Mouse (Mus musculus): ENCODE measurements around the gene Syt8. TPM values are rescaled to one million over a fixed set of nuclear protein-coding genes. Genes with fewer than 3 reads are reported as not detected.

Gene Syt8
- not detected in 2 replicates for polyA plus RNA-seq (2014; fragmentation: Nextera tagmentation; extraction: Ambion mirVana)

GRCm38 (mm10) chr7:142434137-142434865, at the start of gene Syt8:
Gene Syt8, plus strand, starts transcription at chr7:142434850.
- no peak within 1 kb of the TSS for H3K4me3 ChIP-seq (ENCODE audit: low read depth, low read length)
- no peak within 1 kb of the TSS for H3K4me2 ChIP-seq (replicated peaks; ENCODE audit: low read depth, low read length)
- no peak within 1 kb of the TSS for H3K27ac ChIP-seq (ENCODE audit: low read depth, low read length)
- DNase-seq (ENCODE audit: low spot score) = no peak
- no peaks in the 10 kb centered on the region for H3K36me3 ChIP-seq (ENCODE audit: control insufficient read depth, insufficient read depth, low read length)
- no peak within 1 kb of the TSS for H3K9ac ChIP-seq (ENCODE audit: low read depth, low read length)
- 86% methylated on average over 10 of the region's 10 CpGs for WGBS
- H3K9me3 ChIP-seq (ENCODE audit: control insufficient read depth, low read length) = no peaks in the 10 kb centered on the region
- no peak for ATAC-seq (ENCODE audit: low FRiP score)
- no peaks in the 10 kb centered on the region for H3K27me3 ChIP-seq (ENCODE audit: control insufficient read depth, insufficient read depth, low read length)
- H3K4me1 ChIP-seq (replicated peaks; ENCODE audit: control insufficient read depth, insufficient read depth, low read length) = no peaks in the 10 kb centered on the region

GRCm38 (mm10) chr7:142385742-142386403, 48.8 kb upstream of the Syt8 start:
- H3K36me3 ChIP-seq (ENCODE audit: control insufficient read depth, insufficient read depth, low read length) = 0 out of 2 replicates have a peak, but pooled peaks cover 1% of the 10 kb centered on the region
- no peak overlapping the region for H3K27ac ChIP-seq (ENCODE audit: low read depth, low read length)
- H3K4me3 ChIP-seq (ENCODE audit: low read depth, low read length) = 0 out of 2 replicates have a peak overlapping the region, but pooled peaks have one; percentile 4
- 90% methylated on average over 3 of the region's 3 CpGs for WGBS
- H3K4me2 ChIP-seq (replicated peaks; ENCODE audit: low read depth, low read length) = peak overlapping the region; percentile 17; the same call in 1 of the 2 replicates
- ATAC-seq (ENCODE audit: low FRiP score) = no peak
- H3K27me3 ChIP-seq (ENCODE audit: control insufficient read depth, insufficient read depth, low read length) = no peaks in the 10 kb centered on the region
- H3K9ac ChIP-seq (ENCODE audit: low read depth, low read length) = 0 out of 2 replicates have a peak overlapping the region, but pooled peaks have one; percentile 11
- H3K9me3 ChIP-seq (ENCODE audit: control insufficient read depth, low read length) = no peaks in the 10 kb centered on the region
- H3K4me1 ChIP-seq (replicated peaks; ENCODE audit: control insufficient read depth, insufficient read depth, low read length) = peaks cover 7% of the 10 kb centered on the region
- no peak for DNase-seq (ENCODE audit: low spot score)

- H3K27me3 ChIP-seq (ENCODE audit: control insufficient read depth, insufficient read depth, low read length) = no peaks in the 10 kb centered on the region
- peak overlapping the region; percentile 50 for H3K4me2 ChIP-seq (replicated peaks; ENCODE audit: low read depth, low read length)
- DNase-seq (ENCODE audit: low spot score) = no peak
- peaks cover 7% of the 10 kb centered on the region for H3K4me1 ChIP-seq (replicated peaks; ENCODE audit: control insufficient read depth, insufficient read depth, low read length)
- H3K4me3 ChIP-seq (ENCODE audit: low read depth, low read length) = peak overlapping the region; percentile 77
- no peaks in the 10 kb centered on the region for H3K9me3 ChIP-seq (ENCODE audit: control insufficient read depth, low read length)
- H3K36me3 ChIP-seq (ENCODE audit: control insufficient read depth, insufficient read depth, low read length) = no peaks in the 10 kb centered on the region
- no peak overlapping the region for H3K27ac ChIP-seq (ENCODE audit: low read depth, low read length)
- 0 out of 2 replicates have a peak, but pooled peaks have one; percentile 6 for ATAC-seq (ENCODE audit: low FRiP score)
- 64% methylated on average over 6 of the region's 6 CpGs for WGBS
- H3K9ac ChIP-seq (ENCODE audit: low read depth, low read length) = peak overlapping the region; percentile 71
These were observed 47.9 kb upstream of the Syt8 start for GRCm38 (mm10) chr7:142386621-142387201.

GRCm38 (mm10) chr7:142387419-142388148, 47.1 kb upstream of the Syt8 start, which contains the start of gene Ctsd:
Gene Ctsd, minus strand, starts transcription at chr7:142388038.
- no peaks in the 10 kb centered on the region for H3K9me3 ChIP-seq (ENCODE audit: control insufficient read depth, low read length)
- peak; percentile 97 for ATAC-seq (ENCODE audit: low FRiP score)
- no peaks in the 10 kb centered on the region for H3K27me3 ChIP-seq (ENCODE audit: control insufficient read depth, insufficient read depth, low read length)
- peak within 1 kb of the TSS; percentile 77 for H3K4me3 ChIP-seq (ENCODE audit: low read depth, low read length)
- H3K4me1 ChIP-seq (replicated peaks; ENCODE audit: control insufficient read depth, insufficient read depth, low read length) = peaks cover 7% of the 10 kb centered on the region
- under 1% methylated on average over 51 of the region's 55 CpGs for WGBS
- H3K27ac ChIP-seq (ENCODE audit: low read depth, low read length) = peak within 1 kb of the TSS; percentile 25; the same call in 1 of the 2 replicates
- no peaks in the 10 kb centered on the region for H3K36me3 ChIP-seq (ENCODE audit: control insufficient read depth, insufficient read depth, low read length)
- peak within 1 kb of the TSS; percentile 50 for H3K4me2 ChIP-seq (replicated peaks; ENCODE audit: low read depth, low read length)
- peak; percentile 99 for DNase-seq (ENCODE audit: low spot score)
- H3K9ac ChIP-seq (ENCODE audit: low read depth, low read length) = peak within 1 kb of the TSS; percentile 71

- Histone ChIP-seq H3K4me2 (replicated peaks; ENCODE audit: low read depth, low read length) (peak overlapping the region; percentile 50), H3K27ac (ENCODE audit: low read depth, low read length) (no peak overlapping the region), H3K27me3 (ENCODE audit: control insufficient read depth, insufficient read depth, low read length) (no peaks in the 10 kb centered on the region), H3K9ac (ENCODE audit: low read depth, low read length) (peak overlapping the region; percentile 2; the same call in 1 of the 2 replicates), H3K4me3 (ENCODE audit: low read depth, low read length) (peak overlapping the region; percentile 77), H3K36me3 (ENCODE audit: control insufficient read depth, insufficient read depth, low read length) (no peaks in the 10 kb centered on the region), H3K9me3 (ENCODE audit: control insufficient read depth, low read length) (no peaks in the 10 kb centered on the region), H3K4me1 (replicated peaks; ENCODE audit: control insufficient read depth, insufficient read depth, low read length) (peaks cover 7% of the 10 kb centered on the region)
- ATAC-seq (ENCODE audit: low FRiP score) (0 out of 2 replicates have a peak, but pooled peaks have one; percentile 23), DNase-seq (ENCODE audit: low spot score) (no peak)
- 89% methylated on average over 1 of the region's 1 CpGs for WGBS
These were observed 46.5 kb upstream of the Syt8 start for GRCm38 (mm10) chr7:142388198-142388597.

GRCm38 (mm10) chr7:142388740-142389139, 45.9 kb upstream of the Syt8 start:
- Histone ChIP-seq H3K4me2 (replicated peaks; ENCODE audit: low read depth, low read length) (no peak overlapping the region), H3K9ac (ENCODE audit: low read depth, low read length) (no peak overlapping the region), H3K36me3 (ENCODE audit: control insufficient read depth, insufficient read depth, low read length) (no peaks in the 10 kb centered on the region), H3K27ac (ENCODE audit: low read depth, low read length) (no peak overlapping the region), H3K27me3 (ENCODE audit: control insufficient read depth, insufficient read depth, low read length) (no peaks in the 10 kb centered on the region), H3K4me1 (replicated peaks; ENCODE audit: control insufficient read depth, insufficient read depth, low read length) (peaks cover 7% of the 10 kb centered on the region), H3K9me3 (ENCODE audit: control insufficient read depth, low read length) (no peaks in the 10 kb centered on the region), H3K4me3 (ENCODE audit: low read depth, low read length) (no peak overlapping the region)
- ATAC-seq (ENCODE audit: low FRiP score) = no peak
- DNase-seq (ENCODE audit: low spot score) = no peak
- WGBS = 98% methylated on average over 2 of the region's 2 CpGs

- H3K9me3 ChIP-seq (ENCODE audit: control insufficient read depth, low read length) = no peaks in the 10 kb centered on the region
- peaks cover 7% of the 10 kb centered on the region for H3K4me1 ChIP-seq (replicated peaks; ENCODE audit: control insufficient read depth, insufficient read depth, low read length)
- DNase-seq (ENCODE audit: low spot score) = no peak
- no peak overlapping the region for H3K27ac ChIP-seq (ENCODE audit: low read depth, low read length)
- H3K27me3 ChIP-seq (ENCODE audit: control insufficient read depth, insufficient read depth, low read length) = no peaks in the 10 kb centered on the region
- H3K36me3 ChIP-seq (ENCODE audit: control insufficient read depth, insufficient read depth, low read length) = no peaks in the 10 kb centered on the region
- no peak overlapping the region for H3K9ac ChIP-seq (ENCODE audit: low read depth, low read length)
- H3K4me3 ChIP-seq (ENCODE audit: low read depth, low read length) = no peak overlapping the region
- H3K4me2 ChIP-seq (replicated peaks; ENCODE audit: low read depth, low read length) = no peak overlapping the region
- WGBS = 88% methylated on average over 3 of the region's 3 CpGs
- no peak for ATAC-seq (ENCODE audit: low FRiP score)
These were observed 44.5 kb upstream of the Syt8 start for GRCm38 (mm10) chr7:142389961-142390650.

- Histone ChIP-seq H3K9me3 (ENCODE audit: control insufficient read depth, low read length) (no peaks in the 10 kb centered on the region), H3K36me3 (ENCODE audit: control insufficient read depth, insufficient read depth, low read length) (no peaks in the 10 kb centered on the region), H3K27ac (ENCODE audit: low read depth, low read length) (no peak overlapping the region), H3K4me3 (ENCODE audit: low read depth, low read length) (no peak overlapping the region), H3K4me2 (replicated peaks; ENCODE audit: low read depth, low read length) (no peak overlapping the region), H3K4me1 (replicated peaks; ENCODE audit: control insufficient read depth, insufficient read depth, low read length) (peaks cover 7% of the 10 kb centered on the region), H3K9ac (ENCODE audit: low read depth, low read length) (no peak overlapping the region), H3K27me3 (ENCODE audit: control insufficient read depth, insufficient read depth, low read length) (no peaks in the 10 kb centered on the region)
- DNase-seq (ENCODE audit: low spot score) (no peak), ATAC-seq (ENCODE audit: low FRiP score) (no peak)
- WGBS = 80% methylated on average over 3 of the region's 3 CpGs
These were observed 43.5 kb upstream of the Syt8 start for GRCm38 (mm10) chr7:142391108-142391507.
